Mouse (Mus musculus): ENCODE measurements around the gene Racgap1.
A peak's percentile ranks its signal among the peaks of the same experiment; 100 is the strongest.

Racgap1 gene

DNA sequence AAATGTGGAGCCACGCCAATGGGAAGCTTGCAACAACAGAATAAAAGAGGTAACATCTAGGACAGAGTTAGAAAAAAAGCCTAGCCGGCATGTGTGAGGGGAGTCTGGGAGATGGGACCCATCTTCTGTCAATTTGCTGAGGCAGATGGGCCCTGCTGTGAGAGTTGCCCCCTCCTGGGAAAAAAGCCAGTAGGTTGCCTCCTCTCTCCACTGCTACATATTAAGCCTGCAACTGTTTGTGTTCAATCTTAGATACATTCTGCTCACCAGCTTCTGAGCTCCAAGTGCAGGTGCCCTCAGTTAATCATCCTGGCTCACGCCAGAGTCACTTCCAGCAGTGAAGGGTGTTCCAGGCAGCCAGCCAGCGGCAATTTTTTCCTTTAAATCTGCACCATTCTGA is 31.6 kb downstream of the Racgap1 start:
- DNase-seq (ENCODE audit: low read depth, low spot score) = no peak

DNA sequence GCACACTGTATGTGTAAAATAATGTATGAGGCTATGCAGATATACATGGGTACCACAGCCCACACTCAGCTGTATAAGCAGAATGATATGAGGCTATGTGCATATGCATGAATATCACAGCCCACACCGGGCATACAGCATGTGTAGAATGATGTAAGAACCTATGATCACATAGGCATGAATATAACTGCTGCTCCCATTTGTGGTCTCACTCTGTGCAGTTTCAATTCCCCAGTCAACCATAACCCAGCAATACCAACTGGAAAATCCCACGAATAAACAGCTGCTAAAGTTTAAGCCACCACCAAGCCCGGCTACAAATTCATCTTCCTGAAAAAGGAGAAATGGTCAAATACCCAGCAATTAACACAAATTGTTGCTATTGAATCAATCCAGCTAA is 32.9 kb downstream of the Racgap1 start:
- no peak for DNase-seq (ENCODE audit: low read depth, low spot score)

DNA sequence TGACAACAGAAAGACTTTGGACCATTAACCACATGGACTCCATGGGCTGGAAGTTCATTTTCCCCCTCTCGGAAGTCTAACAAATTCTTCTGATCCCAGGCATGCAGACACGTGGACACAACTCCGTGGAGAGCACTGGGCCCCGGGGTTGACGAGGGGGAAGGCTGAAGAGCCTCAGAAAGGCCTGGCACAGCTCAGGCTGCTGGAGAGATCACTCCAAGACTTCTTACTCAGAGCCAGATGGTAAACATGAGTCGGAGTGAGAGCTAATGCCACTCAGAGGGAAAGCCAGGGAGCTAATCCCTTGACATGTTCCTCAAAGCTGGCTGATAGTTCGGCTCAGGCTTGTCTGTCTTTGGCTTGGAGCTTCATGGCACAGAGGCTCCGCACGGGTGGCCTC is 36.2 kb downstream of the Racgap1 start:
- no peak for DNase-seq (ENCODE audit: low read depth, low spot score)

DNA sequence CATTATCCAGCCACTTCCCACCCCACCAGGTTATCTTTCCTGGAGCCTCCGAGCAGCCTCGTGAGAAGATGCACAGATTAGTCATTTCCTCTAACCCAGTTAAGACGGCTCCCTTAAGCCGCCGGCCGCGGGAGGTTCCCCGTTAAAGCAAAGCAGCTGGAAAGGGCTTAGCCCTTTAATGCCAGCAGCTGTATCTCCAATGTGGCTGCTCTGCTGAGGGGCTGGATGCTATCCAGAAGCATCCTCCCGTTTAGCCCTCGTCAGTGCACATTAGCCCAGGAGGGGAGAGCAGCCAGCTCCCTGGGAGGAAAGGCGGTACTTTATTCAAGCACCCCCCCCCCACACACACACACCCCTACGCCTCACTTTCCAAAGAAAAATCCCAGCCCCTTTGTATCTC is 36.7 kb downstream of the Racgap1 start:
- no peak for DNase-seq (ENCODE audit: low read depth, low spot score)

DNA sequence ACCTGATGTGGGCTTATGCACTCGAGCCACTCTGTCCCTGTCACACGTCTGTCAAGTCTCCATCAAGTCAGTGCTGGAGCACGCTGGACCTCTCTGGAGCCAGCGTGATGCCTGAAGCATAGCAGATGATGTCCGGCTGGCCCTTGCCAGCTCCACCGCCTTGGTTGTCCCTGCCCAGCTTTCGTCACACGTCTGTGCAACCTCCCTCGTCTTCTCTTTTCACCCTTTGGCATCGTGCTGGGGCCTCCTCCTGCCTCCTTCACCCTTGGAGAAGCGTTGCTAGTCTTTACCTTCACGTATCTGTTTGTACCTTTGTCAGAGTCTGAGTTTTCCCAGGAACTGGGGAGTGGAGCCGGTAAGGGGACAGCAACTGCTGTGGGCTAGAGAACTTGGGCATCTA is 37.2 kb downstream of the Racgap1 start:
- DNase-seq (ENCODE audit: low read depth, low spot score) = no peak

DNA sequence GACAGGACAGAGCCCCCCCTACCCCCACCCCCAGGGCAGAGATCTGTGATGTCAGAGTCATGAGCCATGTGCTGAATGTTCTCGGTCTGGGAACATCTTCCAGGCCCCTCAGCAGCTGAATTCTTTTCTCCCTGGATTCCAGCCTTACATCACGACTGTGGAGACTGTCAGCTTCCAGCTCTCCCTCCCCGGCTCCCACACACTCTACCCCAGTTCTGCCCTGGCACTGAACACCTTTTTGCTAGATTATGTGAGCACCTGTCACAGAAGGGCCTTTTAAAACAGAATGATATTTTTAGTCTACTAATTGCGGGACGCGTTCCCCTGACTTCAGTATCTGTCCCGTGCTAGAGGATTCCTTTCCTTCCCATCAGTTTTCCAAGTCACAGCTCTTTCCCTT is 39.9 kb downstream of the Racgap1 start:
- DNase-seq (ENCODE audit: low read depth, low spot score) = no peak

DNA sequence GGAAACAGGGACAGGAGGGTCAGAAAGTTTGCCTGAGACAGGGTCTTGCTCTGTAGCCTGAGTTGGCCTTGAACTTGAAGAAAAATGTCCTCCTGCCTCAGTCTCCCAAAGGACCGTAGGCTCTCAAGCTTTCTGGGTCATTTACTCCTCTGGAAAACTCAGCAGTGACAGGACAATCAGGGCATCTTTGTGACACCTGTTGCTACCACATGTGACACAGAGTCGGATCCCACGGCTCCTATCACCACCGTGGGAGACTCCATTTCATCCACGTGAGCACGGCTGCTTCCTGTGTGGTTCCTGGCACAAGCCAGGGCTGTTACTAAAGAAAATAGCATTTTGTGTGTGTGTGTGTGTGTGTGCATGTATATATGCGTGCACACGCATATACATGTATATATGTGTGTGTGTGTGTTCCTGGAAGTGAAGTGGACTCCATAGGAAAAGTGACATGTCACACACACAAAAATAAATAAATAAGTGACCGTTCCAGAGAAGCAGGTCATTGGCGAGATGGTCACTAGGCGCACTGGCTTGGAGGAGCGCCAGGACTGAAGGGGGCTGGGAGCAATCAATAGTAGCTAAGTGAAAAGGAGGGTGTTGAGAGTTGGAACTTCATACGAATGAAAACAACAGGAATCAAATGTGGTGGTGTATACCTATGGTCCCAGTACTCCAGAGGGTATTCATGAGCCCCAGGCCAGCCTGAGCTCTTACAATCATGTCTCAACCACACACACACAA is 42.9 kb downstream of the Racgap1 start:
- no peak for DNase-seq (ENCODE audit: low read depth, low spot score)

DNA sequence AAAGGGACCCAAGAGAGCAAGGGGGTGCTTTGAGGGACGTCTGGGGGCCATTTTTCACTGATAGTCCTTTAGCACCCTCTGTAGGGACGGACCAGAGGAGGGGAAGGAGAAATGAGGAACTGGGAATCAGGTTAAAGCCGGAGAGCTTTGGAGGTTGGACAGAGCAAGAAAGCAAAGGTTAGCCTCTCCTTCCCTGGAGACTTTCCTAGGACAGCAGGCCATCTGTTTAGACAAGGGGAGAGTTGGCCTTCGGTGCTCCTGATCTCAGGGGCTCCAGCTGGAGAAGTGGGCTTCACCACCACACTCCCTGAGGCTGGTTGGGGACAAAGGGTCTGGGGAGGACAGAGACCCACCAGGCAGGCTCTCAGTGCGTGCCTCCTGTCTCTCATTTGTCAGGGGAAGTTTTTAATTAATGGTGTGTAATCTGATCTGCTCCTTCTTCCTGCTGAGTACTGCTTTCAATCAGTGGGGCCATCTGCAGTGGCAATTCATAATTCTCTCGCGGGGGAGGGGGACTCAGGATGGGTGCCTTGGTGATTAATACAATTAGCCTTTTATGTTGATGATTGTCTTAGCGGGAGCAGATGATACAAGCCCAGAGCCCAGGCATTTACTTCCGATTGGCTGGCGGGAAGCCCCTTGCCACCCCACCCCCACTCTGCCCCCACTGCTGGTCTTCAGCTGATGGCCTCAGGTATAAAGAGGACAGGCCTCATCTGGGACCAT is 43.9 kb downstream of the Racgap1 start:
- peak; percentile 57 for DNase-seq (ENCODE audit: low read depth, low spot score)

DNA sequence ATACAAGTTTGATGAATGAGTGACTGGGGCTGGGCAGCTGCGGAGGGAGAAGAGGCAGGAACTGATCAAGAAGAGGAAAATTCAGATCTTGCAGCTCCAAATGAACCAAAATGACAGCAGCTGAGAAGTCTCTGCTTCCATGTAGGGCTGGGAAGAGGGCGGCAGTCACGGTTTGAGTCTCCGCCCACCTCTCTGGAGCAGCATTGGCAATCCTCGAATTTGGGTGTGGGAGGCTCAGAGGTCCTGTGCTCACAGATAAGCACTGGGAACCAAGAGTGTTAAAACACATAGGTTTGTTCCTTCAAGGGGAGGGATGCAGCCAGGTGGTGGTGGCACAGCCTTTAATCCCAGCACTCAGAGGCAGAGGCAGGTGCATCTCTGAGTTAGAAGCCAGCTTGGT is 44.9 kb downstream of the Racgap1 start:
- DNase-seq (ENCODE audit: low read depth, low spot score) = no peak

DNA sequence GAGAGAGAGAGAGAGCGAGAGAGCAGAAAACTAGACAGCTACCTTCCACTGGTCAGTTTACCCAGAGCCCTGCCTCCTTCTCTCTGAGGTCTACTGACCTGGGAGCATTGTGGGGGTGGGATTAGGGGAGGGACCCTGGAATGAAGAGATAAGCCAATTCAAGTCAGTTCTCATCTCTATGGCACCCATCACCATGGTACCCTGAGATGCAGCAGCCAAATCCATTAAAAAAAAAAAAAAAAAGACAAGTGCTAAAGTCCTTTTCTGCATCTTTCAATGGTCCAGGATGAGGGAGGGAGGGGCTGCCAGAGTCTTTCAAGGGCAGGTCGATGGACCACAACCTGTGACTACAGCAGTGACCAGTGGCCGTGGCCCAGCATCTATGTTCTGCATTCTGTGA is 45.9 kb downstream of the Racgap1 start:
- DNase-seq (ENCODE audit: low read depth, low spot score) = no peak

DNA sequence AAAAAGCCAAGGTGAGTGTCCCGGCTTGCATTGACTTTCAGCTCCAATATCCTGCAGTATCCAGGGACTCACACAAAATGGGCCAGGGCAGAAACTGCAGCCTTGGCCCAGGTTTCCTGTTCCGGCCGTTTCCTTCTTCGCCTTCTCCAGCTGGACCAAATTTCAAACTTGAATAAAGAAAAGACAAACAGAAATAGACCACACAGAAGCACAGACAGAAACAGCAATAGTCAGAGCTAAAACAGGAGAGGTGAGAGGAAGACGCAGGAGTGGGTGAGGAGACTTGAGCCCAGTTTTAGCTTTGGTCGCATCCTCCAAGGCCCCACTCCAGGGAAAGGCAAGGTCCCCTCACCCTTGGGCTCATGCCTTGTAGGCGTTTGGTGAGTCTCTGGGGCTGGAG is 48.2 kb downstream of the Racgap1 start:
- DNase-seq (ENCODE audit: low read depth, low spot score) = no peak

DNA sequence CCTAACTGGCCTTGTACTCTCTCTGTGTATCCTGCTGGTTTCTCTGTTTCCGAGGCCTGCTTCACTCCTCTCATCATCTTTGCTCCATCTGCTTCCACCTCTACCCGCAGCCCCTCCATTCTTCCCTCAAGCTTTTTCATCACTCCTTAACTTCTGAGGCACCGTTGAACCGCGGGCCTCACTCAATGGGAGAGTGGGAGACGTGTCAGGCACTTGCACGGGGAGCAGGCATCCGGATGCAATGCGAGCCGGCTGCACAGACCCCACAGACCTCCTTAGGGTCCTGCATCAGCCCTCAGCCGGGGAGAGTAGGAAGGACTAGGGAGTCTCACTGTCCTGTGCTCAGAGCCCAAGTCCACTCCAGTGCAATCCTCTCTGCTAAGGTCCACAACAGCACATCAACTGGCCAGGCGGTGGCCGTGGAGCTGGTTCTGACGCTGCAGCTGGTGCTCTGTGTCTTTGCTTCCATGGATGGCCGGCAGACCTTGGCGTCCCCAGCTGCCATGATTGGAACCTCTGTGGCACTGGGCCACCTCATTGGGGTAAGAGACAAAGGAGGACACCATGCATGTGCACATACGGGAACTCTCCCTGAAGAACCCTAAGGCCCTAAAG is 49.1 kb downstream of the Racgap1 start:
- DNase-seq (ENCODE audit: low read depth, low spot score) = no peak

DNA sequence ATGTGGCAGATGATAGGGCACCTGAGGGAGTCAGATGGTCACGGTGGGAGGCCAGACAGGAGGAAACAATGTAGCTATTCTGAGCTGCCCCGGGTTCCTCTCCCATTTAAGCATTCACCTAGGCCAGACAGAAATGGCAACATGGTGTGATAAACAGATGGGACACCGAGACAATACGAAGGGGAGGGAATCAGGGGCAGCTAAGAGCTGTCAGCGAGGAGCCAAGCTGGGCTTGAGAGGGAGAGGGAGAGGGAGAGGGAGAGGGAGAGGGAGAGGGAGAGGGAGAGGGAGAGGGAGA is 49.7 kb downstream of the Racgap1 start:
- no peak for DNase-seq (ENCODE audit: low read depth, low spot score)

DNA sequence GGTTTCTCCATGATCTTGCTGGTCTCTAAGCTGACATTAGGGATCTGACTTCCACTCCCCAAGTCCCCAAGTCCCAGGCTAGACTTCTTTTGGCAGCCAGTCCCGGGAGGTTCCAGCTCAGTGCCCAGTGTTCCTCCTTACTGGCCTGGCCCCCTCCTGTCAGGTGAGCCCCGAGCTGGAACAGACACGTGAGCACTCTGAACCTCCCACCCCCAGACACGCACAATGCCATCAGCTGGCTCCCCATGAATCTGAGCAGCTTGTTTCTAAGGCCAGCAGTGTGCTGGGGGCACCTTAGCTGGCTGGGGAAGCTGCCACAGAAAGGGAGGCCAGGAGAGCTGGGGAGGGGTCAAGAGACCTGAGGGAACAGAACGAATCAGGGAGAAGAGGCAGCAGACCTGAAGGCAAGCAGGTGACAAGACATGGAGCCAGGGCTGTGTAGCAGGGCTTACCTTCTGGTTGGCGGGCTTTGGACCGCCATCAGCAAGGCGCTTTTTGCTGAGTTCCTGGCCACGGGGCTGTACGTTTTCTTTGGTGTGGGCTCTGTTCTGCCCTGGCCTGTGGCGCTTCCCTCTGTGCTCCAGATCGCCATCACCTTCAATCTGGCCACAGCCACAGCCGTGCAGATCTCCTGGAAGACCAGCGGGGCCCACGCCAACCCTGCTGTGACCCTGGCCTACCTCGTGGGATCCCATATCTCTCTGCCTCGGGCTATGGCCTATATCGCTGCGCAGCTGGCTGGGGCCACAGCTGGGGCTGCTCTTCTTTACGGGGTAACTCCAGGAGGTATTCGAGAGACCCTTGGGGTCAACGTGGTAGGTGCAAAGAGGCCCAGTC is 50.3 kb downstream of the Racgap1 start, which contains the start of gene Aqp6:
Aqp6 (plus strand) TSS at position 415 of the 837 bp plus-strand sequence.
- DNase-seq (ENCODE audit: low read depth, low spot score) = no peak

DNA sequence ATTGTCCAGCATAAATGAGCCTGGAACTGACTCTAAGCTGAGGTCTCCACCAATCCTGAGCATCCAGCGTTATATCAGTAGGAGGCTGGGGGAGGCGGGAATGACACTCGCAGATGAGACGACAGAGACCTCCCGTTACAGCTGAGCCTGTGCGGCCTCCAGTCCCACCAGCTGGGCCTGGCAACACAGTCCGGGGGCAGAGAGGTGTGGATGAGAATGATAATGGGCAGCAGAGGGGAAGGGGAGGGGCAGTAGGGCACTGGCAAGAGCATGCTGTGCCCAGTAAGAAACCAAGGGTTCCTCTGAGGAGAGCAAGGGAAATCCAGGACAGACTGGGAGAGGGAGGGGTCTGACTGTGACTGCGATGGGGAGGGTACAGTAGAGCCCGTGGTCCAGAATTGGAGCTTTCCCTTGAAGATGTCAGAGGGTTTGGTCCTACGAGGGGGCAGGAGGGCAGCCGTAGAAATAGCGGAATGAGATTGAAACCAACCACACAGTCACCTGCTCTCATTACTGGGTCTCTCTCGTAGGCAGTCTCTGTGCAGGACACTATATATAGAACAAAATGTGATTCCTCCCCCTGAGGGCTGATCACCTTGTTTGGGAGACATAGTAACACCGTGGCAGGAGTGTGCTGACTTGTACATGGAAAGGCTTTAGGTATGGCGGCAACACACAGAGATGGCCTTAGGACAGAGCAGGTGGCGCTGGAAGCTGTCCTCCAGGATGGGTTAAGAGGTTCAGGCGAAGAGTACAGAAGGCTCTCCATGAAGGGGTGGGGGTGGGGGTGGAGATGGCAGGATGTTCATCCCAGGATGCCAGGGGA is 52.0 kb downstream of the Racgap1 start:
- no peak for DNase-seq (ENCODE audit: low read depth, low spot score)

DNA sequence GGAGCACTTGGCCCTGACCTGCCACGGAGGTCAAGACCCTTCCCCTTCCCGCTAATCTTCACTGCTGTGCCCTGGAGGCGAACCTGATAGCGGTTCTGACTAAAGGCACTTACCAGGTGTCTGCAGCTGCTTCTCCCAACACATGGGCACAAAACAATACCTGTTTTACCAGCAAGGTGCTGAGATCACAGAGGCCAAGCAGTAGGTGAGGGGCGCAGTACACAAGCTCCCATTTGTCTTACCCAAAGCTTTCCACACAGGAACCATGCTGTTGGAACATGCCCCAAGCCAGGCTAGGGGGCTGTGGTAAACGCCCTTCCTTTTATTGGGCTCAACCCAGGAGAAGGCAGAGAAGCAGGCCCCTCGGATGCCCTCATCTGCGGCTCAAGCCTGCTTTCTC is 53.9 kb downstream of the Racgap1 start:
- DNase-seq (ENCODE audit: low read depth, low spot score) = no peak

DNA sequence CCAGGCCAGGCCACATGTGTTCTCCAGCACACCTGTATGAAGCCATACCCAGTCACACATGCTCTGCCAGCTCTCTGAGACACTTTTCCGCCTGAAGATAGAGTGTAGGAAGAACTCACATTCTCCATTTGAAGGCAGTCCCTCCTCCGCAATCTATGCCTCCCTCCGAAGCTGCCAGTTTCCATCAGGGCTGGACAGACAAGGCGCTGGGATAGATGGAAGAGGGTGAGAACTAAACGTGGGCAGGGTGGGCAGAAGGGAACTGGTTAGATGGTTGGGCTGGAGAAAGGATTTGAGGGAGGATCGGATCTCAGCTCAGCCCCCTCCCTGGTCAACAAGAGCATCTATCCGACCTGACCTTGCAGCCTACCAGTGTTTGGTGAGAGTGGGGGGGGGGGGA is 54.6 kb downstream of the Racgap1 start:
- no peak for DNase-seq (ENCODE audit: low read depth, low spot score)

DNA sequence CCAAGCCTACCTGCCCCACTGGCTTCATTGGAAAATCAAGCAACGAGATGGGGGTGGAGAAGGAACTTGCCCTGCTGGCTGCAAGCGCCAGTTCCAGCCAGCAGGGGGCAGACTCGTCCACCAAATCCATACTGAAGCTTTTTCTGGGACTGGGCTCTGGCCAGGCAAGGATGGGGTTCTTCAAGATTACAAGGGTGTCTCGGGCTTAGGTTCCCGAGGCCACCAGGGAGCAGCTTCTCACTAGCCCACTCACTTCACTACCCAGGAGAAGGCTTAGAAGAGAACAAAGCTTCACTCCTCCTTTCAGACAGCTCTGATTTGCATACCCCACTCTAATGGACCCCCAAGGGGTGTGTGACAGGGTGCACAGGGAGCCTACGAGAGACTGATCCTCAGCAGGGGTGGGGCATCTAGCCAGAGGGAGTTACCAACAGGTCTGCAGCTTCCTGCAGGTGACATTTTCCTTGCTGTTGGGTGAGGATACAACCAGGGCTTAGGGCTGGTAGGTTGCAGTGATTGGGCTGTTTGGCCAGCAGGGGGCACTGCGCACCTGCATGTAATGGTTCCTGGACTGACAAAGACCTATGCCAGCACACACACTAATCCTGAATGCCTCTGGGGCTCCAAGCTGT is 55.3 kb downstream of the Racgap1 start:
- DNase-seq (ENCODE audit: low read depth, low spot score) = peak; percentile 92

DNA sequence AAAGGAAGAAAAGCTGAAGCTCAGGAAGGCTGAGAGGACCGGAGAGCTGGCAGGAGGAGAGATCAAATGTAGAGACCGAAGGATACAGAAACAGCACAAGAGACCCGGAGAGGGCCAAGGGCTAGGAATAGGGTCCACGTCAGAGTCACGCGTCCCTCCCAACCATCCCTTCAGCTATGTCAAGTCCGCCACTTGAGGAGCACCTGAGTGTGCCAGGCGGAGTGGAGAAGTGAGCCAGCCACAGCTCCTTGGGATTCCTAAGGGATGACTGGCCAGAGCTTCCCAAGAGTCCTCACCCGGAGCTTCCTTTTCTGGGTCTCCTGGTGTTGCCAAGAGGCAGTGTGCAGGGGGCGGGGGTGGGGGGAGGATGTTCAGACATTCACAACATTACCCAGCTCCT is 56.5 kb downstream of the Racgap1 start:
- no peak for DNase-seq (ENCODE audit: low read depth, low spot score)

DNA sequence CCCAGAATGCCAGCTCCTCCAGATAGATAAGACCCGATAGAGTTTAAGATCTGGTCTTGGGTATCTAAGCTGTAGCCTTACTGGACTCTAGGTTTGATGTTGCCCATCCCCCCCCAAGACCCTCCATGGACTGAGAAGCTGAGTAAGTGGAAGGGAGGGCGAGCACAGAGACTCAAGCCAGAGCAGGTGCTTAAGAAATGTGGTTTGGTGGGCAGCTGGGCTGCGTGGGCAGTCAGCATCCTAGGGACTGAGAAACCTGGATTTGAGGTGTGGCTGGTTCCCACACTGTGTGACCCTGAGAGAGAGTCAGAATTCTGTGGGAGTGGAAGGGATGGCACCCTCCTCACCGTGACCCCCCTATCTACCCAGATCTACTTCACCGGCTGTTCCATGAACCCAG is 58.6 kb downstream of the Racgap1 start:
- DNase-seq (ENCODE audit: low read depth, low spot score) = no peak

DNA sequence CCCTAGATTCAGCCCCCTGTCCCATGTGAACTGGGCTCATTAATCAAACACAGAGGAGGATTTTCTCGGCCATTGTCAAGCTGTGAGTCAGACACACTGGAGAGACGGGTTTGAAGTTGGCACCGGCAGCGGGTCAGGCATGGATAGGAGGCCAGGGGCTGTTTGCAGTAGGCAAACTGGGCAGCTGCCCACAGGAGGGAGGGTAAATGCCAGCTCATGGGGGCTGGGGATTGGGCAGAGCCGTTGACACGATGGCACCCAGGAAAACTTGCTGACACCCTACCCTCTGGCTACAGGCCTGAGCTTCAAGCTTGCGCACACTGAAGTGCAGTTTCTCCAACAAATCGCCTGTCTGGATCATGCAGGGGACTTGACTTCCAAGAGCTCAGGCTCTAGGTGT is 59.3 kb downstream of the Racgap1 start:
- DNase-seq (ENCODE audit: low read depth, low spot score) = no peak
